In genomic region chr10:102435048-102435447, GRCm38 (mm10) we compare ENCODE assay signal across 8 mouse cellular contexts. TPM values are rescaled to one million over a fixed set of nuclear protein-coding genes. Genes with fewer than 3 reads are reported as not detected.
DNase-seq lines count a peak whose midpoint lies in the region; ATAC-seq and TF ChIP-seq lines count a peak whose summit lies in the region.
"Not testable (repeated sequence)": the region's sequence is repeated elsewhere in the genome, so short reads cannot be mapped to it uniquely, and the experiment has no call there.

No protein-coding gene starts in this region.

- not testable (repeated sequence) for H3K4me2 ChIP-seq in forebrain, embryonic 16.5 days (ENCODE audit: low read length); hindbrain, embryonic 11.5 days (replicated peaks; ENCODE audit: low read depth, low read length); liver, embryonic 11.5 days
- peak overlapping the region; percentile 28; the same call in 1 of the 2 replicates for H3K4me2 ChIP-seq in kidney, postnatal 0 days (ENCODE audit: low read length)
- H3K4me2 ChIP-seq in midbrain, embryonic 14.5 days (ENCODE audit: low read length), result peak overlapping the region; percentile 24; the same call in 1 of the 2 replicates

- TF ChIP-seq CTCF in kidney, postnatal 0 days (IDR thresholded peaks at IDR 0.05; ENCODE audit: low read depth), result peak; percentile 57

- not testable (repeated sequence) for H3K27me3 ChIP-seq in forebrain, embryonic 16.5 days (replicated peaks; ENCODE audit: control insufficient read depth, insufficient read depth, low read length); hindbrain, embryonic 11.5 days (ENCODE audit: control insufficient read depth, insufficient read depth, low read length); kidney, postnatal 0 days (ENCODE audit: insufficient read depth, low read length); liver, embryonic 11.5 days (replicated peaks; ENCODE audit: control insufficient read depth, insufficient read depth, low read length); midbrain, embryonic 14.5 days (ENCODE audit: control insufficient read depth, insufficient read depth, low read length)

- peak; percentile 54 for ATAC-seq in forebrain, embryonic 16.5 days
- peak; percentile 83 for ATAC-seq in hindbrain, embryonic 11.5 days (ENCODE audit: low FRiP score)
- ATAC-seq in kidney, postnatal 0 days (replicated peaks; ENCODE audit: low FRiP score, low read depth), result peak; percentile 57; the same call in 1 of the 2 replicates
- 0 out of 2 replicates have a peak, but pooled peaks have one; percentile 43 for ATAC-seq in liver, embryonic 11.5 days (replicated peaks; ENCODE audit: low FRiP score)
- ATAC-seq in midbrain, embryonic 14.5 days (ENCODE audit: low FRiP score, low TSS enrichment), result 0 out of 2 replicates have a peak, but pooled peaks have one; percentile 50

- not testable (repeated sequence) for H3K9me3 ChIP-seq in forebrain, embryonic 16.5 days (ENCODE audit: control insufficient read depth, low read length); hindbrain, embryonic 11.5 days (ENCODE audit: control insufficient read depth, low read length); kidney, postnatal 0 days (replicated peaks; ENCODE audit: low read length); liver, embryonic 11.5 days (ENCODE audit: control insufficient read depth, low read length); midbrain, embryonic 14.5 days (ENCODE audit: control insufficient read depth, low read length)

- H3K27ac ChIP-seq in forebrain, embryonic 16.5 days (ENCODE audit: low read length); hindbrain, embryonic 11.5 days (ENCODE audit: low read depth, low read length); kidney, postnatal 0 days; liver, embryonic 11.5 days (ENCODE audit: low read depth, low read length); midbrain, embryonic 14.5 days (replicated peaks; ENCODE audit: low read depth, low read length): not testable (repeated sequence)

- 6% methylated on average over 5 of the region's 7 CpGs for WGBS in forebrain, embryonic 16.5 days
- WGBS in hindbrain, embryonic 11.5 days, result 12% methylated on average over 5 of the region's 7 CpGs
- 2% methylated on average over 5 of the region's 7 CpGs for WGBS in kidney, postnatal 0 days
- 2% methylated on average over 3 of the region's 7 CpGs for WGBS in liver, embryonic 11.5 days
- 6% methylated on average over 5 of the region's 7 CpGs for WGBS in midbrain, embryonic 14.5 days

- not testable (repeated sequence) for H3K4me3 ChIP-seq in forebrain, embryonic 16.5 days (replicated peaks; ENCODE audit: low read length); hindbrain, embryonic 11.5 days (ENCODE audit: low read depth, low read length); kidney, postnatal 0 days (replicated peaks; ENCODE audit: low read depth, low read length); liver, embryonic 11.5 days (ENCODE audit: low read depth, low read length); midbrain, embryonic 14.5 days (replicated peaks; ENCODE audit: low read depth, low read length)

- not testable (repeated sequence) for H3K9ac ChIP-seq in forebrain, embryonic 16.5 days (replicated peaks; ENCODE audit: low read depth, low read length); hindbrain, embryonic 11.5 days (ENCODE audit: low read depth, low read length); kidney, postnatal 0 days (ENCODE audit: low read depth, low read length); liver, embryonic 11.5 days (ENCODE audit: low read depth, low read length); midbrain, embryonic 14.5 days (replicated peaks; ENCODE audit: low read length)

- not testable (repeated sequence) for H3K4me1 ChIP-seq in forebrain, embryonic 16.5 days (replicated peaks; ENCODE audit: control insufficient read depth, insufficient read depth, low read length); hindbrain, embryonic 11.5 days (replicated peaks; ENCODE audit: control insufficient read depth, insufficient read depth, low read length); kidney, postnatal 0 days (replicated peaks; ENCODE audit: insufficient read depth, low read length); liver, embryonic 11.5 days (replicated peaks; ENCODE audit: control insufficient read depth, insufficient read depth, low read length); midbrain, embryonic 14.5 days (ENCODE audit: control insufficient read depth, insufficient read depth, low read length)

- not testable (repeated sequence) for H3K36me3 ChIP-seq in forebrain, embryonic 16.5 days (ENCODE audit: control insufficient read depth, insufficient read depth); hindbrain, embryonic 11.5 days (ENCODE audit: control insufficient read depth, insufficient read depth, low read length); kidney, postnatal 0 days (ENCODE audit: insufficient read depth, low read length); liver, embryonic 11.5 days (ENCODE audit: control insufficient read depth, insufficient read depth, low read length); midbrain, embryonic 14.5 days (ENCODE audit: control insufficient read depth, insufficient read depth, low read length)

- peak; percentile 18 for DNase-seq in ES-CJ7 (ENCODE audit: low read depth, low spot score)
- DNase-seq in cerebellum, postnatal 10 days, result peak; percentile 62 to 66
- DNase-seq in hindbrain, embryonic 11.5 days (ENCODE audit: low spot score); liver, embryonic 11.5 days (ENCODE audit: low spot score); midbrain, embryonic 14.5 days: not testable (repeated sequence)
- DNase-seq in kidney, postnatal 0 days (ENCODE audit: low spot score), result peak; percentile 25
- DNase-seq in right cerebral cortex, postnatal 4 days, result peak; percentile 55

RNA-seq across cellular contexts. Expression of gene Nts, which starts 55.2 kb away (rescaled TPM):
- 25.5 and 27.6 TPM in 2 replicates for polyA plus RNA-seq in forebrain, embryonic 16.5 days (2015; fragmentation: Nextera tagmentation; extraction: Ambion mirVana)
- 0.32 and 0.99 TPM in 2 replicates for polyA plus RNA-seq in hindbrain, embryonic 11.5 days (2014; fragmentation: Nextera tagmentation; extraction: Ambion mirVana)
- polyA plus RNA-seq in kidney, postnatal 0 days (2015; fragmentation: Nextera tagmentation; extraction: Ambion mirVana), result 26.6 and 29.4 TPM in 2 replicates
- 0.32 and 0.43 TPM in 2 replicates for polyA plus RNA-seq in liver, embryonic 11.5 days (2014; fragmentation: Nextera tagmentation; extraction: Ambion mirVana)
- polyA plus RNA-seq in midbrain, embryonic 14.5 days (2014; fragmentation: Nextera tagmentation; extraction: Ambion mirVana), result 10.9 and 11.1 TPM in 2 replicates
